ENCODE assay signal across 8 mouse cellular contexts in the genomic region with DNA sequence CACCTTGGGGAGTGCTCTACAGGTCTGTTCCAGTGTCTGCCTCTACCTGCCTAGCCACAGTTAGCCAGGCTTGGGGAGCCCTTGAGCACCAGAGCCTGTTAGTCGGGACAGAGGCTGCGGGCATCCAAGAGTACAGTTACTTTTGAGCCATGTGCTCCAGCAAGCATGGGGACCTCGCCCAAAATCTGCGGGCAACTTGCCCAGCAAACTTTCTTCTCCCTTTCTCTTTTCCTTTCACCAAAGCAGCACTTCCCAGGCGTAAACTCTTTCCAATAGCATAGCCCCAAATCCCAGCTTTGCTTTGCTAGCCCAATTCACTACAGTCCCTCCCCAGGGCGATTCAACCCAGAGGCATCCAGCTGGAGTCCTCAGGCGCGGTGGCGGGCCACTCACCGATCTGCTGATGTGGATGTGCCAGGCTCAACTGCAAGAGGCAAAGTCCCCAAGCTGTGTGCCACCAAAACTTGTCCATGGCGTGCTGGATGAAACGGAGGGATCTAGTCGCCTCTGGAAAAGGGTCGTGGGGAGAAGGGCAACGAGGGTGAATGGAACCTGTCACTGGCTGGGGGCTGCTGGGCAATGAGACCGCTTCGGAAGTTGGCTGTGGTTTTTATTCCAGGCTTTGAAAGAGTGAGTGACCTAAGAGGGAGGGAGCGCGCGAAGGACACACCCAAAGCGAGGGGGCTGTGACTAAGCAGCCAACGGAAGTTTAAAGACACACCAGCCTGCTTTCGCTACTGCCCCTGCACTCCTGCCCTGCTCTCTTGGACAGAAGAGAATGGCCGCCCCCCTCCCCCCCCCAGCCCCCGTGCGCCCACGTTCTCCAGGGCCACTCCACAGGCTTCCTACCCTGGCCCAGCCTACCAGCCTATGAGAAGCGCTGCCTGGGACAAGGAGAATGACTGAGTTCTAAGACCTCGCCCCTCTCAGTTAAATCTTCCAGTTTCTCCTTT. TPM values are rescaled to one million over a fixed set of nuclear protein-coding genes. Genes with fewer than 3 reads are reported as not detected.
A peak's percentile ranks its signal among the peaks of the same experiment; 100 is the strongest.
DNase-seq lines count a peak whose midpoint lies in the region; ATAC-seq lines count a peak whose summit lies in the region.

Gene Cd44, minus strand, starts transcription at position 791 of the 953 bp plus-strand sequence.

- peak within 1 kb of the TSS; percentile 57 for H3K4me3 ChIP-seq in embryonic facial prominence, embryonic 13.5 days
- peak within 1 kb of the TSS; percentile 59 for H3K4me3 ChIP-seq in heart, embryonic 12.5 days
- peak within 1 kb of the TSS; percentile 52 for H3K4me3 ChIP-seq in kidney, embryonic 15.5 days (replicated peaks)

- ATAC-seq in embryonic facial prominence, embryonic 13.5 days (ENCODE audit: insufficient number of reproducible peaks, insufficient read depth, low FRiP score, low TSS enrichment, low read depth): 0 out of 2 replicates have a peak, but pooled peaks have one; percentile 57
- peak; percentile 83 for ATAC-seq in heart, embryonic 12.5 days (ENCODE audit: insufficient number of reproducible peaks, low FRiP score)
- ATAC-seq in kidney, embryonic 15.5 days (replicated peaks; ENCODE audit: low FRiP score): peak; percentile 88

- no peaks in the 10 kb centered on the region for H3K36me3 ChIP-seq in embryonic facial prominence, embryonic 13.5 days
- no peaks in the 10 kb centered on the region for H3K36me3 ChIP-seq in heart, embryonic 12.5 days
- H3K36me3 ChIP-seq in kidney, embryonic 15.5 days: no peaks in the 10 kb centered on the region

- H3K27me3 ChIP-seq in embryonic facial prominence, embryonic 13.5 days: no peaks in the 10 kb centered on the region
- no peaks in the 10 kb centered on the region for H3K27me3 ChIP-seq in heart, embryonic 12.5 days (replicated peaks)
- H3K27me3 ChIP-seq in kidney, embryonic 15.5 days: peaks cover 19% of the 10 kb centered on the region

- H3K9me3 ChIP-seq in embryonic facial prominence, embryonic 13.5 days: no peaks in the 10 kb centered on the region
- H3K9me3 ChIP-seq in heart, embryonic 12.5 days (replicated peaks): no peaks in the 10 kb centered on the region
- H3K9me3 ChIP-seq in kidney, embryonic 15.5 days (replicated peaks): no peaks in the 10 kb centered on the region

- peaks cover 22% of the 10 kb centered on the region for H3K4me1 ChIP-seq in embryonic facial prominence, embryonic 13.5 days
- peaks cover 51% of the 10 kb centered on the region for H3K4me1 ChIP-seq in heart, embryonic 12.5 days (replicated peaks)
- H3K4me1 ChIP-seq in kidney, embryonic 15.5 days: peaks cover 13% of the 10 kb centered on the region

- DNase-seq in 416B (ENCODE audit: low read depth) (peak; percentile 79), R1 (ENCODE audit: low read depth, low spot score) (peak; percentile 11)
- peak; percentile 85 for DNase-seq in lung, postnatal 25 days (ENCODE audit: low spot score)
- DNase-seq in ovary, postnatal 14 days (ENCODE audit: low spot score): peak; percentile 35
- DNase-seq in urinary bladder, postnatal 14 days (ENCODE audit: low spot score): peak; percentile 71

- peak within 1 kb of the TSS; percentile 60 for H3K27ac ChIP-seq in embryonic facial prominence, embryonic 13.5 days
- H3K27ac ChIP-seq in heart, embryonic 12.5 days (ENCODE audit: poor library complexity, severe bottlenecking): peak within 1 kb of the TSS; percentile 73
- H3K27ac ChIP-seq in kidney, embryonic 15.5 days: no peak within 1 kb of the TSS

- peak within 1 kb of the TSS; percentile 81 for H3K4me2 ChIP-seq in embryonic facial prominence, embryonic 13.5 days
- H3K4me2 ChIP-seq in heart, embryonic 12.5 days: peak within 1 kb of the TSS; percentile 80
- peak within 1 kb of the TSS; percentile 89 for H3K4me2 ChIP-seq in kidney, embryonic 15.5 days

- peak within 1 kb of the TSS; percentile 78 for H3K9ac ChIP-seq in embryonic facial prominence, embryonic 13.5 days
- peak within 1 kb of the TSS; percentile 76 for H3K9ac ChIP-seq in heart, embryonic 12.5 days
- peak within 1 kb of the TSS; percentile 37; the same call in 1 of the 2 replicates for H3K9ac ChIP-seq in kidney, embryonic 15.5 days

- 1% methylated on average over 29 of the region's 29 CpGs for WGBS in embryonic facial prominence, embryonic 13.5 days
- under 1% methylated on average over 28 of the region's 29 CpGs for WGBS in heart, embryonic 12.5 days
- WGBS in kidney, embryonic 15.5 days: 3% methylated on average over 29 of the region's 29 CpGs

RNA-seq across cellular contexts. Expression of gene Cd44, which starts in this region (rescaled TPM):
- 22.7 and 25.5 TPM in 2 replicates for polyA plus RNA-seq in embryonic facial prominence, embryonic 13.5 days (2015; fragmentation: Nextera tagmentation; extraction: Ambion mirVana)
- polyA plus RNA-seq in heart, embryonic 12.5 days (2016; fragmentation: Nextera tagmentation; extraction: Ambion mirVana): 29.9 and 30.2 TPM in 2 replicates
- 5.3 and 5.5 TPM in 2 replicates for polyA plus RNA-seq in kidney, embryonic 15.5 days (2015; fragmentation: Nextera tagmentation; extraction: Ambion mirVana)

Comparison
In these comparisons a context has a peak if more than half of its experiments do, and no peak if none do; other contexts are left out.
1. DNase-seq: peak in every context shown above with its lines; median percentile 85 in lung, postnatal 25 days; 79 in 416B; 71 in urinary bladder, postnatal 14 days; 35 in ovary, postnatal 14 days; 11 in R1.